Mouse (Mus musculus) erythroblast, embryonic 14.5 days (primary cell): ENCODE results near the gene Gfi1.

Source experiments
- GATA1 ChIP-seq: IDR thresholded peaks from 2 replicates; pipeline ENCODE4 v1.6.1; 2012; ENCODE audit warnings: low read length, inconsistent platforms, mixed read lengths
- TAL1 ChIP-seq: IDR thresholded peaks from 3 replicates; pipeline ENCODE4 v1.6.1; 2012; ENCODE audit warnings: low read length, inconsistent platforms, mixed read lengths

GRCm38 (mm10) chr5:107764486-107764885 is 38.6 kb upstream of the Gfi1 start:
- TF ChIP-seq GATA1 (no peak), TAL1 (no peak)
